Mouse (Mus musculus) thymus, adult 2 months (tissue): ENCODE data around the gene Negr1.

Experiments used
- CTCF ChIP-seq: fragments of 200-500 bp; IDR thresholded peaks from 2 replicates; pipeline ENCODE4 v1.5.1; 2012; ENCODE audit warnings: mild to moderate bottlenecking, control low read depth, low read length, moderate library complexity, borderline replicate concordance; ENCODE audit not compliant: control insufficient read depth, poor library complexity, insufficient read depth; ENCODE audit errors: extremely low read depth
- POLR2A ChIP-seq: fragments of 200-500 bp; IDR thresholded peaks from 2 replicates; pipeline ENCODE4 v1.6.1; 2012; ENCODE audit warnings: mild to moderate bottlenecking, low read length, control low read depth, moderate library complexity; ENCODE audit not compliant: control insufficient read depth, poor library complexity, insufficient read depth; ENCODE audit errors: extremely low read depth

- TF ChIP-seq CTCF (no peak), POLR2A (no peak)
Observed at GRCm38 (mm10) chr3:157255446-157255845, 693.9 kb downstream of the Negr1 start.
